Mouse (Mus musculus): ENCODE data around the gene Gm14085.
"Not testable (repeated sequence)": the region's sequence is repeated elsewhere in the genome, so short reads cannot be mapped to it uniquely, and the experiment has no call there.

The Gm14085 gene

GRCm38 (mm10) chr2:122484641-122485040 is at the start of gene Gm14085:
Gm14085 (plus strand) TSS chr2:122484941.
- DNase-seq (ENCODE audit: low read depth, low spot score): no peak

- DNase-seq (ENCODE audit: low read depth, low spot score): not testable (repeated sequence)
These were observed 45.8 kb upstream of the Gm14085 start for GRCm38 (mm10) chr2:122438706-122439482.

- DNase-seq (ENCODE audit: low read depth, low spot score): not testable (repeated sequence)
These were observed 44.2 kb upstream of the Gm14085 start for GRCm38 (mm10) chr2:122440521-122440920.

GRCm38 (mm10) chr2:122441000-122441933 is 43.5 kb upstream of the Gm14085 start:
- no peak for DNase-seq (ENCODE audit: low read depth, low spot score)

- DNase-seq (ENCODE audit: low read depth, low spot score): no peak
These were observed 34.4 kb upstream of the Gm14085 start for GRCm38 (mm10) chr2:122450351-122450750.

- no peak for DNase-seq (ENCODE audit: low read depth, low spot score)
These were observed 32.3 kb upstream of the Gm14085 start for GRCm38 (mm10) chr2:122452426-122452825.

- no peak for DNase-seq (ENCODE audit: low read depth, low spot score)
These were observed 17.8 kb upstream of the Gm14085 start for GRCm38 (mm10) chr2:122466901-122467300.

GRCm38 (mm10) chr2:122467351-122468013 is 17.3 kb upstream of the Gm14085 start:
- peak; percentile 94 for DNase-seq (ENCODE audit: low read depth, low spot score)

GRCm38 (mm10) chr2:122469221-122469620 is 15.5 kb upstream of the Gm14085 start:
- DNase-seq (ENCODE audit: low read depth, low spot score): no peak

GRCm38 (mm10) chr2:122476585-122476984 is 8.2 kb upstream of the Gm14085 start:
- DNase-seq (ENCODE audit: low read depth, low spot score): no peak

- not testable (repeated sequence) for DNase-seq (ENCODE audit: low read depth, low spot score)
These were observed 954 bp upstream of the Gm14085 start for GRCm38 (mm10) chr2:122483787-122484186.

GRCm38 (mm10) chr2:122485654-122486053 is 913 bp downstream of the Gm14085 start:
- DNase-seq (ENCODE audit: low read depth, low spot score): not testable (repeated sequence)

- not testable (repeated sequence) for DNase-seq (ENCODE audit: low read depth, low spot score)
These were observed 1.4 kb downstream of the Gm14085 start for GRCm38 (mm10) chr2:122486122-122486521.

GRCm38 (mm10) chr2:122486674-122487073 is 1.9 kb downstream of the Gm14085 start:
- no peak for DNase-seq (ENCODE audit: low read depth, low spot score)

- not testable (repeated sequence) for DNase-seq (ENCODE audit: low read depth, low spot score)
These were observed 45.0 kb downstream of the Gm14085 start for GRCm38 (mm10) chr2:122529696-122530095.

- DNase-seq (ENCODE audit: low read depth, low spot score): no peak
These were observed 46.5 kb downstream of the Gm14085 start for GRCm38 (mm10) chr2:122531290-122531689.

GRCm38 (mm10) chr2:122531726-122532125 is 47.0 kb downstream of the Gm14085 start:
- no peak for DNase-seq (ENCODE audit: low read depth, low spot score)

GRCm38 (mm10) chr2:122532136-122532801 is 47.5 kb downstream of the Gm14085 start:
- DNase-seq (ENCODE audit: low read depth, low spot score): no peak

GRCm38 (mm10) chr2:122532802-122533186 is 48.1 kb downstream of the Gm14085 start:
- DNase-seq (ENCODE audit: low read depth, low spot score): no peak

GRCm38 (mm10) chr2:122533378-122533777 is 48.6 kb downstream of the Gm14085 start:
- no peak for DNase-seq (ENCODE audit: low read depth, low spot score)

- no peak for DNase-seq (ENCODE audit: low read depth, low spot score)
These were observed 49.9 kb downstream of the Gm14085 start for GRCm38 (mm10) chr2:122534671-122535070.
